Mouse (Mus musculus): Measurements from ENCODE around the gene Gm10912. TPM values are rescaled to one million over a fixed set of nuclear protein-coding genes. Genes with fewer than 3 reads are reported as not detected.
A peak's percentile ranks its signal among the peaks of the same experiment; 100 is the strongest.
"Not testable (repeated sequence)": the region's sequence is repeated elsewhere in the genome, so short reads cannot be mapped to it uniquely, and the experiment has no call there.

Gene Gm10912
- polyA plus RNA-seq, 1 experiment, result not detected

GRCm38 (mm10) chr2:104093305-104093704 lies 27.7 kb downstream of the Gm10912 start:
- Histone ChIP-seq H3K9me3 (ENCODE audit: control insufficient read depth, low read length) (no peaks in the 10 kb centered on the region), H3K27me3 (ENCODE audit: control insufficient read depth) (no peaks in the 10 kb centered on the region), H3K36me3 (ENCODE audit: control insufficient read depth) (peaks cover 4% of the 10 kb centered on the region), H3K4me1 (ENCODE audit: control insufficient read depth) (peaks cover 52% of the 10 kb centered on the region), H3K4me3 (replicated peaks) (no peak overlapping the region)
- TF ChIP-seq GATA1 (IDR thresholded peaks at IDR 0.05; ENCODE audit: low read length) (no peak), TAL1 (IDR thresholded peaks at IDR 0.05; ENCODE audit: low read length) (no peak)

- no peaks in the 10 kb centered on the region for H3K27me3 ChIP-seq (ENCODE audit: control insufficient read depth)
- TF ChIP-seq GATA1 (IDR thresholded peaks at IDR 0.05; ENCODE audit: low read length), result no peak
- TF ChIP-seq TAL1 (IDR thresholded peaks at IDR 0.05; ENCODE audit: low read length), result no peak
- peak within 1 kb of the TSS; percentile 81 for H3K4me3 ChIP-seq (replicated peaks)
- no peaks in the 10 kb centered on the region for H3K9me3 ChIP-seq (ENCODE audit: control insufficient read depth, low read length)
- H3K36me3 ChIP-seq (ENCODE audit: control insufficient read depth), result peaks cover 17% of the 10 kb centered on the region
- H3K4me1 ChIP-seq (ENCODE audit: control insufficient read depth), result peaks cover 74% of the 10 kb centered on the region
These were observed 30.2 kb downstream of the Gm10912 start, which contains the start of gene Cd59a for GRCm38 (mm10) chr2:104095741-104096213. Gene Cd59a, plus strand, starts transcription at chr2:104095801.

GRCm38 (mm10) chr2:104096256-104096655 lies 30.6 kb downstream of the Gm10912 start:
- TF ChIP-seq TAL1 (IDR thresholded peaks at IDR 0.05; ENCODE audit: low read length) (no peak), GATA1 (IDR thresholded peaks at IDR 0.05; ENCODE audit: low read length) (no peak)
- Histone ChIP-seq H3K4me3 (replicated peaks) (peak overlapping the region; percentile 81), H3K27me3 (ENCODE audit: control insufficient read depth) (no peaks in the 10 kb centered on the region), H3K9me3 (ENCODE audit: control insufficient read depth, low read length) (no peaks in the 10 kb centered on the region), H3K4me1 (ENCODE audit: control insufficient read depth) (peaks cover 72% of the 10 kb centered on the region), H3K36me3 (ENCODE audit: control insufficient read depth) (peaks cover 18% of the 10 kb centered on the region)

GRCm38 (mm10) chr2:104096796-104097195 lies 31.2 kb downstream of the Gm10912 start:
- not testable (repeated sequence) for H3K9me3 ChIP-seq (ENCODE audit: control insufficient read depth, low read length); H3K27me3 ChIP-seq (ENCODE audit: control insufficient read depth)
- Histone ChIP-seq H3K36me3 (ENCODE audit: control insufficient read depth) (peaks cover 21% of the 10 kb centered on the region), H3K4me3 (replicated peaks) (peak overlapping the region; percentile 81), H3K4me1 (ENCODE audit: control insufficient read depth) (peaks cover 70% of the 10 kb centered on the region)

- Histone ChIP-seq H3K4me1 (ENCODE audit: control insufficient read depth) (peaks cover 68% of the 10 kb centered on the region), H3K36me3 (ENCODE audit: control insufficient read depth) (peaks cover 25% of the 10 kb centered on the region), H3K4me3 (replicated peaks) (peak overlapping the region; percentile 55)
- not testable (repeated sequence) for H3K27me3 ChIP-seq (ENCODE audit: control insufficient read depth); H3K9me3 ChIP-seq (ENCODE audit: control insufficient read depth, low read length)
These were observed 31.8 kb downstream of the Gm10912 start for GRCm38 (mm10) chr2:104097396-104097795.

DNA sequence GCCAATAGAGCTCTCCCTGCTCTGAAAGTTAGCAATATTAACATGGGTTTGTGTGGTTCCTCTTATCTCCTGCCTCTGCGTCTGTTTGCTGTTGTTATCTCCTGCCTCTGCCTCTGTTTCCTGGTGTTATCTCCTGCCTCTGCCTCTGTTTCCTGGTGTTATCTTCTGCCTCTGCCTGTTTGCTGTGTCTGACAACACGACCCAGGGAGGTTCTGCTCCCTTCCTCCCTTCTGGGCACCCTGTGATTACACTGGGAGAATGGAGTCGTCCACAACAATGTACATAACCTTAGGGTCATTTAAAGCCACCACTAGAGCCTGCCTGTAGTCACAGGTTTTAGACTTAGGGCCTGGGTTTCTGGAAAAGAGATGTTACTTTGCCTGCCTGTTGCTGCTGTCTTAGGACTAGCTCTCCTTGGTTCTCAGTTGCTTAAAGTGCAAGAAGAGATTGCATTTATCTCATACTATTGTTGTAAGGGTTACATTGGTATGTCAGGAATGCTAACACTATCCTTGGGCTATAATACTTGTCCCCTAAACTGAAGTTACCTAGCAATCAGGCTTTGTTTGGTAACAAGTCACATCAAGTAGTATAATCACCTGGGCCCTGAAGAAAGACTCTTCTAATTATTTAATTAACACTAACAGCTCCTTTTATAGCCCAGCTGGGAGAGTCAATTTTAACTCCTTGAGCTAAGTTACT lies 33.1 kb downstream of the Gm10912 start:
- Histone ChIP-seq H3K4me3 (replicated peaks) (peak overlapping the region; percentile 34), H3K27me3 (ENCODE audit: control insufficient read depth) (no peaks in the 10 kb centered on the region), H3K4me1 (ENCODE audit: control insufficient read depth) (peaks cover 66% of the 10 kb centered on the region), H3K9me3 (ENCODE audit: control insufficient read depth, low read length) (no peaks in the 10 kb centered on the region), H3K36me3 (ENCODE audit: control insufficient read depth) (peaks cover 36% of the 10 kb centered on the region)
- TF ChIP-seq GATA1 (IDR thresholded peaks at IDR 0.05; ENCODE audit: low read length), result peak; percentile 84
- peak; percentile 67 for TF ChIP-seq TAL1 (IDR thresholded peaks at IDR 0.05; ENCODE audit: low read length)

DNA sequence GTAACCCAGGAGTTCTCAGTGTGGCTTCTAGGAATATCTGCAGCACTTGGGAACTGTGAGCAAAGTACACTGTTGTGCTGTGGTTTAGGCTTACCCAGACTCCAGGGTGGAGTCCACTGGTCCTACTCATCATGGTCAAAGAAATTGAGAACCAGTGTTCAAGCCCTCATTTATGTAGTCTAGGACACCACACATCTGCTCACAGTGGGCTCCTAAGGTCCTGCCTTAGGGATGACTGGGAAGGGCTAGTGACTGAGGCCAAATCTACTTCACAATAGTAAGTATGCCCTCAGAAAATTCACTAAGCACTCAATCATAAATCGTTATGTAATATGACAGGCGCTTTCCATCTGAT lies 33.6 kb downstream of the Gm10912 start:
- H3K36me3 ChIP-seq (ENCODE audit: control insufficient read depth), result peaks cover 39% of the 10 kb centered on the region
- H3K4me3 ChIP-seq (replicated peaks), result peak overlapping the region; percentile 34
- H3K4me1 ChIP-seq (ENCODE audit: control insufficient read depth), result peaks cover 65% of the 10 kb centered on the region
- no peak for TF ChIP-seq GATA1 (IDR thresholded peaks at IDR 0.05; ENCODE audit: low read length)
- no peak for TF ChIP-seq TAL1 (IDR thresholded peaks at IDR 0.05; ENCODE audit: low read length)
- no peaks in the 10 kb centered on the region for H3K27me3 ChIP-seq (ENCODE audit: control insufficient read depth)
- H3K9me3 ChIP-seq (ENCODE audit: control insufficient read depth, low read length), result no peaks in the 10 kb centered on the region

GRCm38 (mm10) chr2:104099946-104100345 lies 34.3 kb downstream of the Gm10912 start:
- TF ChIP-seq GATA1 (IDR thresholded peaks at IDR 0.05; ENCODE audit: low read length) (no peak), TAL1 (IDR thresholded peaks at IDR 0.05; ENCODE audit: low read length) (no peak)
- no peaks in the 10 kb centered on the region for H3K27me3 ChIP-seq (ENCODE audit: control insufficient read depth)
- peaks cover 71% of the 10 kb centered on the region for H3K4me1 ChIP-seq (ENCODE audit: control insufficient read depth)
- no peaks in the 10 kb centered on the region for H3K9me3 ChIP-seq (ENCODE audit: control insufficient read depth, low read length)
- peak overlapping the region; percentile 16 for H3K4me3 ChIP-seq (replicated peaks)
- H3K36me3 ChIP-seq (ENCODE audit: control insufficient read depth), result peaks cover 46% of the 10 kb centered on the region

GRCm38 (mm10) chr2:104104800-104105199 lies 39.2 kb downstream of the Gm10912 start:
- Histone ChIP-seq H3K27me3 (ENCODE audit: control insufficient read depth) (no peaks in the 10 kb centered on the region), H3K4me3 (replicated peaks) (no peak overlapping the region), H3K36me3 (ENCODE audit: control insufficient read depth) (peaks cover 62% of the 10 kb centered on the region), H3K4me1 (ENCODE audit: control insufficient read depth) (peaks cover 60% of the 10 kb centered on the region), H3K9me3 (ENCODE audit: control insufficient read depth, low read length) (no peaks in the 10 kb centered on the region)
- TF ChIP-seq GATA1 (IDR thresholded peaks at IDR 0.05; ENCODE audit: low read length) (no peak), TAL1 (IDR thresholded peaks at IDR 0.05; ENCODE audit: low read length) (no peak)

GRCm38 (mm10) chr2:104109021-104109420 lies 43.4 kb downstream of the Gm10912 start:
- H3K27me3 ChIP-seq (ENCODE audit: control insufficient read depth); H3K9me3 ChIP-seq (ENCODE audit: control insufficient read depth, low read length): not testable (repeated sequence)
- peaks cover 42% of the 10 kb centered on the region for H3K4me1 ChIP-seq (ENCODE audit: control insufficient read depth)

More at GRCm38 (mm10) chr2:104109021-104109420, 43.4 kb downstream of the Gm10912 start:
- peaks cover 61% of the 10 kb centered on the region for H3K36me3 ChIP-seq (ENCODE audit: control insufficient read depth)
- H3K4me3 ChIP-seq (replicated peaks), result not testable (repeated sequence)

Measured in erythroblast, embryonic 14.5 days (primary cell).